Mouse (Mus musculus) liver, adult 2 months (tissue): ENCODE data around the gene Ppp6r3. TPM values are rescaled to one million over a fixed set of nuclear protein-coding genes. Genes with fewer than 3 reads are reported as not detected.

Source experiments
- DNase-seq: peaks from one replicate; pipeline ENCODE4 v3.0.0-alpha.2; 2011; ENCODE audit warnings: low read depth, low spot score; ENCODE audit errors: extremely low read depth
- H3K27ac ChIP-seq: fragments of 200-500 bp; replicated peaks from 2 replicates; pipeline ENCODE4 v1.5.1; 2012; ENCODE audit warnings: low read depth, mild to moderate bottlenecking, control low read depth, inconsistent platforms, low read length; ENCODE audit not compliant: insufficient read depth
- H3K27me3 ChIP-seq: fragments of 200-500 bp; 2 replicates; pipeline ENCODE4 v1.6.1; 2012; ENCODE audit warnings: mild to moderate bottlenecking, moderate library complexity, low read length, inconsistent platforms; ENCODE audit not compliant: control insufficient read depth, insufficient read depth
- H3K36me3 ChIP-seq: fragments of 200-500 bp; 2 replicates; pipeline ENCODE4 v1.6.1; 2012; ENCODE audit warnings: low read length, inconsistent platforms; ENCODE audit not compliant: control insufficient read depth, insufficient read depth
- H3K4me1 ChIP-seq: fragments of 200-500 bp; 2 replicates; pipeline ENCODE4 v1.6.1; 2011; ENCODE audit warnings: low read length; ENCODE audit not compliant: control insufficient read depth, insufficient read depth
- H3K4me3 ChIP-seq: fragments of 200-500 bp; 2 replicates; pipeline ENCODE4 v1.5.1; 2011; ENCODE audit warnings: low read depth, mild to moderate bottlenecking, control low read depth, low read length, moderate library complexity; ENCODE audit not compliant: insufficient read depth
- H3K79me2 ChIP-seq: fragments of 200-500 bp; 2 replicates; pipeline ENCODE4 v1.6.1; 2012; ENCODE audit warnings: inconsistent platforms, mild to moderate bottlenecking, low read length, moderate library complexity; ENCODE audit not compliant: control insufficient read depth, insufficient read depth
- H3K9ac ChIP-seq: fragments of 200-500 bp; 2 replicates; pipeline ENCODE4 v1.6.1; 2012; ENCODE audit warnings: low read depth, mild to moderate bottlenecking, control low read depth, inconsistent platforms, low read length
- CTCF ChIP-seq: fragments of 200-500 bp; IDR thresholded peaks from 2 replicates; pipeline ENCODE4 v1.5.1; 2011; ENCODE audit warnings: low read depth, low read length, control low read depth
- POLR2A ChIP-seq: fragments of 200-500 bp; IDR thresholded peaks from 2 replicates; pipeline ENCODE4 v1.6.1; 2011; ENCODE audit warnings: low read length, control low read depth; ENCODE audit not compliant: insufficient read depth; ENCODE audit errors: extremely low read depth
- WGBS: fragments of 180-500 bp; shearing (Covaris S2); methylation state at CpG from one replicate; pipeline ENCODE4 v1.1.7; 2018; 5-methylcytosine and 5-hydroxymethylcytosine counted together
- polyA plus RNA-seq: library from polyadenylated mRNA; depleted of rRNA; stranded (reverse); fragments of >200 nt; gene quantifications from 2 replicates; pipeline ENCODE4 v1.2.3, GENCODE M21; 2012; rRNA removed
- total RNA-seq: library from RNA; depleted of rRNA; stranded (reverse); fragments of >200 nt; gene quantifications from 2 replicates; pipeline ENCODE4 v1.2.3, GENCODE M21; 2014; rRNA removed

Ppp6r3 gene
- 57.5 and 63.7 TPM in 2 replicates for total RNA-seq
- polyA plus RNA-seq: 24.7 and 27.7 TPM in 2 replicates

- Histone ChIP-seq H3K4me1 (peaks cover 10% of the 10 kb centered on the region; the same call in 1 of the 2 replicates), H3K4me3 (peak within 1 kb of the TSS; percentile 89), H3K27ac (peak within 1 kb of the TSS; percentile 96), H3K79me2 (peaks cover 20% of the 10 kb centered on the region; the same call in 1 of the 2 replicates), H3K27me3 (no peaks in the 10 kb centered on the region), H3K9ac (peak within 1 kb of the TSS; percentile 96), H3K36me3 (no peaks in the 10 kb centered on the region)
- TF ChIP-seq POLR2A: peak; percentile 75
- TF ChIP-seq CTCF: no peak
- DNase-seq: peak; percentile 94
- under 1% methylated on average over 51 of the region's 51 CpGs for WGBS
Observed at GRCm38 (mm10) chr19:3575632-3576384, at the start of gene Ppp6r3. TSS of gene Ppp6r3 (minus strand) at chr19:3575749.

DNA sequence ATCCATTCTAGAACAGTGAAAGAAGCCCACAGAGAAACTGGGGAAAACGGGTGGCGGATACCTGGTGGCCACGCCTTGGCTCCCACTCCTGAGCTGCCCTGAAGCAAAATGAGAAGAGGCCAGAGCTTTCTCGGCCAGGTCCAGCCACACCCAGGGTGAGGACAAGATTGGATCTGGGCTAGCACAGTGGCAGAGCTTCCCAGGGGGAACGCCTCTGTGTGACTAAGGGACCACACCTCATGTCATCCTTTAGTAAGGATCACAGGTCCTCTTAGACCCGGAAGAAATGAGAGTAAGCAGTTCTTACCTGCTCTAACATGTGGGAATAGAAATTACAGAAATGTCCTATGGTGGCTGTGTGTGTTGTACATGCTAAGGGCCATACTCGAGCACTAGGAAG is 49.6 kb upstream of the Ppp6r3 start:
- Histone ChIP-seq H3K4me1 (no peaks in the 10 kb centered on the region), H3K9ac (no peak overlapping the region), H3K27me3 (no peaks in the 10 kb centered on the region), H3K4me3 (no peak overlapping the region), H3K27ac (no peak overlapping the region), H3K79me2 (peaks cover 3% of the 10 kb centered on the region; the same call in 1 of the 2 replicates), H3K36me3 (peaks cover 28% of the 10 kb centered on the region)
- no peak for DNase-seq
- TF ChIP-seq CTCF (no peak), POLR2A (no peak)
- 90% methylated on average over 7 of the region's 7 CpGs for WGBS

DNA sequence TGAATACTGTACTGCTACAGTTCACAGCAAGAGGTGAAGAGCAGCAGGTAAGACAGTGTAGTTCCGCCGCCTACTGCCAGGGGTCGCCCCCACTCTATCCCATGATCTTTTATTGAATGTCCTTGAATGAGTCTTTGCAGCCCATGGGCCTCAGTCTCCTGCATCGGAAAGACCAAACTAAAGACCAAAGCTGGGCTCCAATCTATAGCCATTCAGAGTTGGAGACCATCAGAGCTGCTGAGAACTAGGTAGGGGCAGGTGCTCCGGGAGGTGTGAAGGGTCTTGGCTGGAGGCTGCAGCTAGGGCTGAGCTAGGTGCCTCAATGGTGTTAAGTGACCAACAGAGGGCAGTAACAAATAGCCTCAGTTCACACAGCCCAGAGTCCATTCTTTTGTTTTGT is 48.3 kb upstream of the Ppp6r3 start:
- Histone ChIP-seq H3K79me2 (peaks cover 3% of the 10 kb centered on the region; the same call in 1 of the 2 replicates), H3K4me3 (no peak overlapping the region), H3K36me3 (peaks cover 34% of the 10 kb centered on the region), H3K4me1 (no peaks in the 10 kb centered on the region), H3K9ac (no peak overlapping the region), H3K27ac (no peak overlapping the region), H3K27me3 (no peaks in the 10 kb centered on the region)
- WGBS: 60% methylated on average over 5 of the region's 5 CpGs
- TF ChIP-seq POLR2A: 0 out of 2 replicates have a peak, but pooled peaks have one; percentile 8
- TF ChIP-seq CTCF: peak; percentile 86
- peak; percentile 34 for DNase-seq

GRCm38 (mm10) chr19:3623294-3623693 is 47.7 kb upstream of the Ppp6r3 start:
- no peak overlapping the region for H3K9ac ChIP-seq
- peaks cover 37% of the 10 kb centered on the region for H3K36me3 ChIP-seq
- no peak overlapping the region for H3K27ac ChIP-seq
- TF ChIP-seq POLR2A (no peak), CTCF (peak; percentile 23)
- no peaks in the 10 kb centered on the region for H3K27me3 ChIP-seq
- H3K4me3 ChIP-seq: no peak overlapping the region
- WGBS: 85% methylated on average over 4 of the region's 4 CpGs
- no peaks in the 10 kb centered on the region for H3K4me1 ChIP-seq
- peaks cover 3% of the 10 kb centered on the region; the same call in 1 of the 2 replicates for H3K79me2 ChIP-seq
- DNase-seq: no peak

- Histone ChIP-seq H3K79me2 (peaks cover 3% of the 10 kb centered on the region; the same call in 1 of the 2 replicates), H3K9ac (no peak overlapping the region), H3K36me3 (peaks cover 36% of the 10 kb centered on the region), H3K4me3 (no peak overlapping the region), H3K4me1 (no peaks in the 10 kb centered on the region), H3K27ac (no peak overlapping the region), H3K27me3 (no peaks in the 10 kb centered on the region)
- TF ChIP-seq POLR2A (no peak), CTCF (no peak)
- 96% methylated on average over 10 of the region's 10 CpGs for WGBS
- no peak for DNase-seq
Observed at GRCm38 (mm10) chr19:3620871-3621270, 45.3 kb upstream of the Ppp6r3 start.

DNA sequence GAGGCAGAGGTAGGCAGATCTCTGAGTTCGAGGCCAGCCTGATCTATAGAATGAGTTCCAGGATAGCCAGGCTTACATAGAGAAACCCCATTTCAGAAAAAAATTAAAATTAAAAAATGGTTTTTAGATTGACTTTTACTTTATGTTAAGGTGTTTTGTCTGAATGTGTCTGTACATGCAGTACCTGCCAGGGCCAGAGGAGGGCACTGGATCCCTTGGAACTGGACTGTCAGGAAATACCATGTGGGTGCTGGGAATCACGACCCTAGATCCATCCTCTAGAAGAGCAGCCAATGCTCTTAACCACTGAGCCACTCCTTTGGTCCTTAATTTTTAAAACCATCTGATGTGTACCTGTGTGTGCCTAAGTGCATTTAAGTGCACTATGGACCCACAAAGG is 43.8 kb upstream of the Ppp6r3 start:
- WGBS: 93% methylated on average over 2 of the region's 2 CpGs
- H3K27ac ChIP-seq: no peak overlapping the region
- DNase-seq: no peak
- no peaks in the 10 kb centered on the region for H3K4me1 ChIP-seq
- H3K4me3 ChIP-seq: no peak overlapping the region
- TF ChIP-seq POLR2A: no peak
- peak; percentile 64; the same call in 1 of the 2 replicates for TF ChIP-seq CTCF
- H3K27me3 ChIP-seq: no peaks in the 10 kb centered on the region
- no peak overlapping the region for H3K9ac ChIP-seq
- peaks cover 3% of the 10 kb centered on the region; the same call in 1 of the 2 replicates for H3K79me2 ChIP-seq
- H3K36me3 ChIP-seq: peaks cover 40% of the 10 kb centered on the region
